Mouse (Mus musculus) heart, embryonic 14.5 days (tissue): ENCODE measurements around the gene Trnp1. TPM values are rescaled to one million over a fixed set of nuclear protein-coding genes. Genes with fewer than 3 reads are reported as not detected.

ENCODE experiments used
- ATAC-seq: fragments of 200-750 bp; cut with Nextera tagmentation; 2 replicates; pipeline ENCODE4 v1.8.0; 2017; ENCODE audit warnings: low read depth, moderate TSS enrichment; ENCODE audit not compliant: insufficient number of reproducible peaks, insufficient read depth, low FRiP score
- H3K27ac ChIP-seq, 2 experiments: fragments of 200-500 bp in 1 of 2; fragments of 300-500 bp in 1 of 2; sonication (generic) in 1 of 2; replicated peaks in 1 of 2; 2 replicates each; pipeline ENCODE4 v1.5.1; 2012 to 2014; ENCODE audit warnings: low read depth in 2 of 2, low read length in 2 of 2, control low read depth in 1 of 2, mild to moderate bottlenecking in 1 of 2, mixed read lengths in 1 of 2; ENCODE audit not compliant: control insufficient read depth in 1 of 2, insufficient read depth in 1 of 2
- H3K27me3 ChIP-seq: fragments of 300-500 bp; sonication (generic); 2 replicates; pipeline ENCODE4 v1.6.1; 2014; ENCODE audit warnings: mild to moderate bottlenecking, low read length, control low read depth; ENCODE audit not compliant: control insufficient read depth, insufficient read depth
- H3K36me3 ChIP-seq: fragments of 300-500 bp; sonication (generic); 2 replicates; pipeline ENCODE4 v1.6.1; 2014; ENCODE audit warnings: mild to moderate bottlenecking, control low read depth, low read length, mixed read lengths; ENCODE audit not compliant: control insufficient read depth, insufficient read depth
- H3K4me1 ChIP-seq, 2 experiments: fragments of 200-500 bp in 1 of 2; fragments of 300-500 bp in 1 of 2; sonication (generic) in 1 of 2; 2 replicates each; pipeline ENCODE4 v1.6.1; 2012 to 2014; ENCODE audit warnings: low read length in 2 of 2, control low read depth in 1 of 2, mixed read lengths in 1 of 2; ENCODE audit not compliant: control insufficient read depth in 2 of 2, insufficient read depth in 2 of 2
- H3K4me2 ChIP-seq: fragments of 300-500 bp; sonication (generic); 2 replicates; pipeline ENCODE4 v1.6.1; 2014; ENCODE audit warnings: mild to moderate bottlenecking, low read length
- H3K4me3 ChIP-seq, 2 experiments: fragments of 200-500 bp in 1 of 2; fragments of 300-500 bp in 1 of 2; sonication (generic) in 1 of 2; 2 replicates each; pipeline ENCODE4 v1.5.1; 2012 to 2014; ENCODE audit warnings: low read length in 2 of 2, mild to moderate bottlenecking in 2 of 2, control low read depth in 1 of 2, low read depth in 1 of 2, moderate library complexity in 1 of 2; ENCODE audit not compliant: control insufficient read depth in 1 of 2, insufficient read depth in 1 of 2
- H3K9ac ChIP-seq: fragments of 300-500 bp; sonication (generic); 2 replicates; pipeline ENCODE4 v1.6.1; 2014; ENCODE audit warnings: mild to moderate bottlenecking, low read length
- H3K9me3 ChIP-seq: fragments of 300-500 bp; sonication (generic); 2 replicates; pipeline ENCODE4 v1.6.1; 2016; ENCODE audit warnings: low read length, control low read depth; ENCODE audit not compliant: control insufficient read depth
- WGBS: fragments of 180-500 bp; shearing (Covaris S2); extraction: QIAGEN DNeasy Blood & Tissue Kit; methylation state at CpG from one replicate; pipeline ENCODE4 v1.1.7; 2014; 5-methylcytosine and 5-hydroxymethylcytosine counted together
- polyA plus RNA-seq: library from polyadenylated mRNA; unstranded; fragments of >200 nt; fragmentation: Nextera tagmentation; extraction: Ambion mirVana; gene quantifications from 2 replicates; pipeline ENCODE4 v1.2.1, GENCODE M21; 2014

Trnp1 gene
- 1.2 and 1.3 TPM in 2 replicates for polyA plus RNA-seq

GRCm38 (mm10) chr4:133498160-133498724, at the start of gene Trnp1:
TSS of gene Trnp1 (minus strand) at chr4:133498550.
- no peaks in the 10 kb centered on the region for H3K9me3 ChIP-seq
- peak within 1 kb of the TSS; percentile 63 to 65 for H3K4me3 ChIP-seq
- H3K36me3 ChIP-seq: no peaks in the 10 kb centered on the region
- peaks cover 7 to 16% of the 10 kb centered on the region in 2 experiments; a peak in 2 of 4 replicates for H3K4me1 ChIP-seq
- peaks cover 78% of the 10 kb centered on the region for H3K27me3 ChIP-seq
- H3K4me2 ChIP-seq: peak within 1 kb of the TSS; percentile 99
- peak; percentile 62; the same call in 1 of the 2 replicates for ATAC-seq
- H3K9ac ChIP-seq: peak within 1 kb of the TSS; percentile 54
- under 1% methylated on average over 42 of the region's 53 CpGs for whole genome bisulfite sequencing
- H3K27ac ChIP-seq: no peak within 1 kb of the TSS

- Histone ChIP-seq H3K36me3 (peaks cover 24% of the 10 kb centered on the region), H3K27ac (peak within 1 kb of the TSS; percentile 36 to 46), H3K4me3 (peak within 1 kb of the TSS; percentile 90 to 99), H3K4me2 (peak within 1 kb of the TSS; percentile 67), H3K9ac (peak within 1 kb of the TSS; percentile 92), H3K27me3 (no peaks in the 10 kb centered on the region), H3K4me1 (peaks cover 0 to 10% of the 10 kb centered on the region in 2 experiments; a peak in 3 of 4 replicates), H3K9me3 (no peaks in the 10 kb centered on the region)
- 0% methylated on average over 71 of the region's 77 CpGs for WGBS
- peak; percentile 94 for ATAC-seq
Observed at GRCm38 (mm10) chr4:133545272-133546231, 47.2 kb upstream of the Trnp1 start, which contains the start of gene Nudc. TSS of gene Nudc (minus strand) at chr4:133545996.

- Histone ChIP-seq H3K9ac (no peak overlapping the region), H3K4me2 (no peak overlapping the region), H3K9me3 (no peaks in the 10 kb centered on the region), H3K4me3 (no peak overlapping the region), H3K27me3 (no peaks in the 10 kb centered on the region), H3K27ac (no peak overlapping the region), H3K36me3 (peaks cover 96% of the 10 kb centered on the region), H3K4me1 (no peaks in the 10 kb centered on the region)
- 89% methylated on average over 5 of the region's 5 CpGs for WGBS
- no peak for ATAC-seq
Observed at GRCm38 (mm10) chr4:133536652-133537051, 38.3 kb upstream of the Trnp1 start.

GRCm38 (mm10) chr4:133536081-133536480, 37.7 kb upstream of the Trnp1 start:
- no peaks in the 10 kb centered on the region for H3K9me3 ChIP-seq
- no peak overlapping the region for H3K9ac ChIP-seq
- no peaks in the 10 kb centered on the region for H3K27me3 ChIP-seq
- H3K4me3 ChIP-seq: no peak overlapping the region
- no peak overlapping the region for H3K4me2 ChIP-seq
- peaks cover 96% of the 10 kb centered on the region for H3K36me3 ChIP-seq
- ATAC-seq: no peak
- no peaks in the 10 kb centered on the region for H3K4me1 ChIP-seq
- no peak overlapping the region for H3K27ac ChIP-seq
- WGBS: 79% methylated on average over 3 of the region's 3 CpGs

GRCm38 (mm10) chr4:133532777-133533176, 34.4 kb upstream of the Trnp1 start:
- Histone ChIP-seq H3K27me3 (no peaks in the 10 kb centered on the region), H3K4me2 (no peak overlapping the region), H3K36me3 (peaks cover 87% of the 10 kb centered on the region), H3K9ac (no peak overlapping the region), H3K4me3 (no peak overlapping the region), H3K9me3 (no peaks in the 10 kb centered on the region), H3K4me1 (no peaks in the 10 kb centered on the region), H3K27ac (no peak overlapping the region)
- 87% methylated on average over 3 of the region's 3 CpGs for WGBS
- no peak for ATAC-seq

GRCm38 (mm10) chr4:133527788-133528187, 29.4 kb upstream of the Trnp1 start:
- Histone ChIP-seq H3K9ac (no peak overlapping the region), H3K4me1 (no peaks in the 10 kb centered on the region), H3K4me3 (no peak overlapping the region), H3K4me2 (no peak overlapping the region), H3K36me3 (peaks cover 38% of the 10 kb centered on the region), H3K27ac (no peak overlapping the region), H3K27me3 (no peaks in the 10 kb centered on the region), H3K9me3 (no peaks in the 10 kb centered on the region)
- no peak for ATAC-seq
- WGBS: 64% methylated on average over 16 of the region's 16 CpGs

- H3K9me3 ChIP-seq: no peaks in the 10 kb centered on the region
- no peaks in the 10 kb centered on the region for H3K36me3 ChIP-seq
- H3K9ac ChIP-seq: no peak overlapping the region
- H3K4me1 ChIP-seq: peaks cover 0 to 9% of the 10 kb centered on the region in 2 experiments; a peak in 2 of 4 replicates
- no peak overlapping the region for H3K4me2 ChIP-seq
- no peak for ATAC-seq
- H3K27me3 ChIP-seq: peaks cover 39% of the 10 kb centered on the region
- 62% methylated on average over 2 of the region's 2 CpGs for WGBS
- no peak overlapping the region for H3K4me3 ChIP-seq
- no peak overlapping the region for H3K27ac ChIP-seq
Observed at GRCm38 (mm10) chr4:133521502-133521901, 23.2 kb upstream of the Trnp1 start.
